Mouse (Mus musculus) ES-Bruce4 (cell line): ENCODE measurements around the gene Ext2.

Source experiments
- CTCF ChIP-seq: IDR thresholded peaks from one replicate; pipeline ENCODE4 v1.8.1; 2011; ENCODE audit warnings: low read depth, low read length
- EP300 ChIP-seq: IDR thresholded peaks from 2 replicates; pipeline ENCODE4 v1.6.1; 2011; ENCODE audit warnings: low read depth, low read length; ENCODE audit not compliant: insufficient read depth
- POLR2A ChIP-seq: IDR thresholded peaks from one replicate; pipeline ENCODE4 v1.8.1; 2011; ENCODE audit warnings: low read length; ENCODE audit not compliant: insufficient read depth

GRCm38 (mm10) chr2:93806487-93807201 lies 15.7 kb downstream of the Ext2 start:
- no peak for TF ChIP-seq CTCF
- TF ChIP-seq EP300, result no peak
- no peak for TF ChIP-seq POLR2A
